ENCODE assay signal across 10 mouse cellular contexts in the genomic region with DNA sequence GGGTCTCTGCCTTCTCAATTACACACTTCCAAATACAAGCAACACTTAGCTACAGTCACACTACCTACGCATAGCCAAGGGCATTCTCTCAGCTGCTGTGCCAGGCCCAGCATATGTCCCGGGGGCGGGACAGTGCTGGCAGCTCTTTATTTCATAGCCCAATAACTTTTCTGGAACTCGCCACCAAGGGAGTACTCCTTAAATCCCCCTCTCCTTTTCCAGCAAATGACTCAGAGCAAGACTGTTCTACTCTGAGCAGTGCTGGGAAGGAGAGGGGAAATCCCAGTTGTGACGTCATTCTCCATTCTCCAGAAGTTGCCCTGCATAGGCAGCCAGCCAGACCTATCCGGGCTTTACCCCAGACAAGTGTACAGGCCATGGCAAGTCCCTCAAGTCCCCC.
DNase-seq lines count a peak whose midpoint lies in the region; ATAC-seq and TF ChIP-seq lines count a peak whose summit lies in the region.
"Had no signal": no experiment of that assay in that cellular context is flagged by ENCODE, and none has a peak within 500 bp of the region (broad histone marks: within the 10 kb centered on the region; RNA-seq: fewer than 3 reads in every experiment).

No protein-coding gene starts in this region.

- no peak overlapping the region for H3K27ac ChIP-seq in forebrain, embryonic 15.5 days (replicated peaks)
- no peak overlapping the region for H3K27ac ChIP-seq in forebrain, embryonic 10.5 days
- no peak overlapping the region for H3K27ac ChIP-seq in limb, embryonic 14.5 days (replicated peaks; ENCODE audit: low read depth, low read length)

- TF ChIP-seq POLR2A in limb, embryonic 14.5 days (IDR thresholded peaks at IDR 0.05; ENCODE audit: borderline replicate concordance, extremely low read depth, insufficient read depth, insufficient read length) = no peak

- no peak overlapping the region for H3K4me3 ChIP-seq in forebrain, embryonic 15.5 days
- no peak overlapping the region for H3K4me3 ChIP-seq in forebrain, embryonic 10.5 days
- H3K4me3 ChIP-seq in limb, embryonic 14.5 days (replicated peaks; ENCODE audit: low read length) = no peak overlapping the region

- no peak overlapping the region for H3K4me2 ChIP-seq in forebrain, embryonic 15.5 days (replicated peaks)
- H3K4me2 ChIP-seq in limb, embryonic 14.5 days (replicated peaks; ENCODE audit: low read depth, low read length, severe bottlenecking) = no peak overlapping the region

- peak; percentile 38; the same call in 1 of the 2 replicates for ATAC-seq in forebrain, embryonic 15.5 days (replicated peaks)
- peak; percentile 62; the same call in 1 of the 2 replicates for ATAC-seq in limb, embryonic 14.5 days (ENCODE audit: low FRiP score, low read depth)
- ATAC-seq: midbrain, embryonic 16.5 days had no signal

- no peaks in the 10 kb centered on the region for H3K36me3 ChIP-seq in forebrain, embryonic 15.5 days
- H3K36me3 ChIP-seq in forebrain, embryonic 10.5 days (replicated peaks) = no peaks in the 10 kb centered on the region
- no peaks in the 10 kb centered on the region for H3K36me3 ChIP-seq in limb, embryonic 14.5 days (ENCODE audit: control insufficient read depth, insufficient read depth, low read length)

- 68% methylated on average over 6 of the region's 6 CpGs for WGBS in forebrain, embryonic 15.5 days
- WGBS in forebrain, embryonic 10.5 days = 84% methylated on average over 6 of the region's 6 CpGs
- 49% methylated on average over 6 of the region's 6 CpGs for WGBS in limb, embryonic 14.5 days

- H3K9me3 ChIP-seq in forebrain, embryonic 15.5 days = no peaks in the 10 kb centered on the region
- H3K9me3 ChIP-seq in forebrain, embryonic 10.5 days = no peaks in the 10 kb centered on the region
- no peaks in the 10 kb centered on the region for H3K9me3 ChIP-seq in limb, embryonic 14.5 days (ENCODE audit: control insufficient read depth, low read length)

- no peak overlapping the region for H3K9ac ChIP-seq in forebrain, embryonic 15.5 days (replicated peaks)
- H3K9ac ChIP-seq in limb, embryonic 14.5 days (ENCODE audit: low read depth, low read length, severe bottlenecking) = no peak overlapping the region

- H3K27me3 ChIP-seq in forebrain, embryonic 15.5 days = peaks cover 7% of the 10 kb centered on the region; the same call in 1 of the 2 replicates
- peaks cover 12% of the 10 kb centered on the region for H3K27me3 ChIP-seq in forebrain, embryonic 10.5 days (ENCODE audit: poor library complexity, severe bottlenecking)
- H3K27me3 ChIP-seq in limb, embryonic 14.5 days (ENCODE audit: control insufficient read depth, insufficient read depth, low read length) = peaks cover 7% of the 10 kb centered on the region; the same call in 1 of the 2 replicates

- no peak for DNase-seq in forebrain, embryonic 10.5 days (ENCODE audit: extremely low spot score, low spot score)
- DNase-seq in layer of hippocampus, adult 18-20 months (ENCODE audit: low spot score in 2 of 2) = peak; percentile 51 to 70
- no peak for DNase-seq in layer of hippocampus, postnatal 10 days (ENCODE audit: low spot score in 2 of 2)
- peak; percentile 80 to 88 for DNase-seq in frontal cortex, adult 2 months (ENCODE audit: extremely low spot score in 1 of 2, low spot score in 1 of 2)
- peak; percentile 55 for DNase-seq in limb, embryonic 14.5 days (ENCODE audit: low spot score)
- no peak for DNase-seq in yolk sac, embryonic 10.5 days (ENCODE audit: low spot score)
- DNase-seq in adipocyte (ENCODE audit: low spot score) = no peak
- DNase-seq: cerebellum, adult 9-11 months had no signal

- H3K4me1 ChIP-seq in forebrain, embryonic 15.5 days = no peaks in the 10 kb centered on the region
- H3K4me1 ChIP-seq in forebrain, embryonic 10.5 days = peaks cover 3% of the 10 kb centered on the region; the same call in 1 of the 2 replicates
- peaks cover 9% of the 10 kb centered on the region; the same call in 1 of the 2 replicates for H3K4me1 ChIP-seq in limb, embryonic 14.5 days (ENCODE audit: control insufficient read depth, insufficient read depth, low read length)

Comparison
In these comparisons a context has a peak if more than half of its experiments do, and no peak if none do; other contexts are left out.
1. DNase-seq: peak in layer of hippocampus, adult 18-20 months (2 of 2), frontal cortex, adult 2 months (2 of 2) and limb, embryonic 14.5 days (single experiment); none in forebrain, embryonic 10.5 days (single experiment), layer of hippocampus, postnatal 10 days (0 of 2), yolk sac, embryonic 10.5 days (single experiment) and adipocyte (single experiment).